Mouse (Mus musculus) lung, embryonic 15.5 days (tissue): ENCODE data around the gene Mrpl23. TPM values are rescaled to one million over a fixed set of nuclear protein-coding genes. Genes with fewer than 3 reads are reported as not detected.

Source experiments
- ATAC-seq: fragments of 200-750 bp; cut with Nextera tagmentation; 2 replicates; pipeline ENCODE4 v1.8.0; 2017; ENCODE audit warnings: moderate number of reproducible peaks, borderline replicate concordance; ENCODE audit not compliant: low FRiP score, low TSS enrichment; ENCODE audit errors: extremely low read depth
- H3K27ac ChIP-seq: fragments of 300-500 bp; sonication (generic); 2 replicates; pipeline ENCODE4 v1.5.1; 2015; ENCODE audit warnings: moderate library complexity, mild to moderate bottlenecking, inconsistent platforms
- H3K27me3 ChIP-seq: fragments of 300-500 bp; sonication (generic); 2 replicates; pipeline ENCODE4 v1.6.1; 2015; ENCODE audit warnings: inconsistent platforms
- H3K36me3 ChIP-seq: fragments of 300-500 bp; sonication (generic); 2 replicates; pipeline ENCODE4 v1.6.1; 2015; ENCODE audit warnings: inconsistent platforms
- H3K4me1 ChIP-seq: fragments of 300-500 bp; sonication (generic); 2 replicates; pipeline ENCODE4 v1.6.1; 2015; ENCODE audit warnings: inconsistent platforms
- H3K4me2 ChIP-seq: fragments of 300-500 bp; sonication (generic); 2 replicates; pipeline ENCODE4 v1.6.1; 2015; ENCODE audit warnings: inconsistent platforms, mild to moderate bottlenecking, moderate library complexity
- H3K4me3 ChIP-seq: fragments of 300-500 bp; sonication (generic); 2 replicates; pipeline ENCODE4 v1.5.1; 2015; ENCODE audit warnings: mild to moderate bottlenecking, inconsistent platforms
- H3K9ac ChIP-seq: fragments of 300-500 bp; sonication (generic); 2 replicates; pipeline ENCODE4 v1.6.1; 2015; ENCODE audit warnings: inconsistent platforms
- H3K9me3 ChIP-seq: fragments of 300-500 bp; sonication (generic); 2 replicates; pipeline ENCODE4 v1.6.1; 2016; ENCODE audit warnings: inconsistent platforms
- WGBS: fragments of 180-500 bp; shearing (Covaris S2); methylation state at CpG from one replicate; pipeline ENCODE4 v1.1.7; 2015; 5-methylcytosine and 5-hydroxymethylcytosine counted together
- polyA plus RNA-seq: library from polyadenylated mRNA; unstranded; fragments of >200 nt; fragmentation: Nextera tagmentation; extraction: Ambion mirVana; gene quantifications from 2 replicates; pipeline ENCODE4 v1.2.1, GENCODE M21; 2015

Mrpl23 gene
- polyA plus RNA-seq, 1 experiment from 2014 or later, result 22.8 TPM

DNA sequence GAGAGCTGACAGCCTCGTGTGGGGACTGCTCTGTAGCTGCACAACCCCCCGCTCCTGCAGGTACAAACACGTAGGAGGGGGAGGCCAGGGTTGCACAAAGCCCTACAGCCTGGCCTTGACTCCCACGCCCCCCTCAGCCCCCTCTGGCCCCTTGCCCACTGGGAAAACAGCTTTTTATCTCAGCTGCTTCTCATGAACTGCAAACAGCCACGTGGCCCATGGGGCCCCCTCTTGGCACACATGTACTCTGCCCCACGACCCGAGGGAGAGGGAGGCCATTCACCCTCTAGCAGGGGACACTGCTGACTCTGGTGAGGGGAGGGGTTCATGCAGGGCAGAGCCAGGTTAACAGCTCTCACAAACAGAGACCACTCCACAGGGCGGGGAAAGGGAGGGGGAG is 36.5 kb downstream of the Mrpl23 start:
- H3K4me2 ChIP-seq, result no peak overlapping the region
- H3K4me1 ChIP-seq, result peaks cover 72% of the 10 kb centered on the region
- no peak overlapping the region for H3K9ac ChIP-seq
- no peaks in the 10 kb centered on the region for H3K27me3 ChIP-seq
- no peaks in the 10 kb centered on the region for H3K9me3 ChIP-seq
- 19% methylated on average over 8 of the region's 8 CpGs for WGBS
- H3K4me3 ChIP-seq, result no peak overlapping the region
- peak; percentile 61 for ATAC-seq
- peak overlapping the region; percentile 96 for H3K27ac ChIP-seq
- H3K36me3 ChIP-seq, result no peaks in the 10 kb centered on the region

- no peak overlapping the region for H3K4me2 ChIP-seq
- ATAC-seq, result peak; percentile 20
- H3K4me1 ChIP-seq, result peaks cover 70% of the 10 kb centered on the region
- H3K9ac ChIP-seq, result no peak overlapping the region
- no peak overlapping the region for H3K4me3 ChIP-seq
- H3K27ac ChIP-seq, result peak overlapping the region; percentile 96
- H3K36me3 ChIP-seq, result no peaks in the 10 kb centered on the region
- WGBS, result 53% methylated on average over 9 of the region's 9 CpGs
- H3K9me3 ChIP-seq, result no peaks in the 10 kb centered on the region
- no peaks in the 10 kb centered on the region for H3K27me3 ChIP-seq
Observed at GRCm38 (mm10) chr7:142570565-142570964, 38.1 kb downstream of the Mrpl23 start.

DNA sequence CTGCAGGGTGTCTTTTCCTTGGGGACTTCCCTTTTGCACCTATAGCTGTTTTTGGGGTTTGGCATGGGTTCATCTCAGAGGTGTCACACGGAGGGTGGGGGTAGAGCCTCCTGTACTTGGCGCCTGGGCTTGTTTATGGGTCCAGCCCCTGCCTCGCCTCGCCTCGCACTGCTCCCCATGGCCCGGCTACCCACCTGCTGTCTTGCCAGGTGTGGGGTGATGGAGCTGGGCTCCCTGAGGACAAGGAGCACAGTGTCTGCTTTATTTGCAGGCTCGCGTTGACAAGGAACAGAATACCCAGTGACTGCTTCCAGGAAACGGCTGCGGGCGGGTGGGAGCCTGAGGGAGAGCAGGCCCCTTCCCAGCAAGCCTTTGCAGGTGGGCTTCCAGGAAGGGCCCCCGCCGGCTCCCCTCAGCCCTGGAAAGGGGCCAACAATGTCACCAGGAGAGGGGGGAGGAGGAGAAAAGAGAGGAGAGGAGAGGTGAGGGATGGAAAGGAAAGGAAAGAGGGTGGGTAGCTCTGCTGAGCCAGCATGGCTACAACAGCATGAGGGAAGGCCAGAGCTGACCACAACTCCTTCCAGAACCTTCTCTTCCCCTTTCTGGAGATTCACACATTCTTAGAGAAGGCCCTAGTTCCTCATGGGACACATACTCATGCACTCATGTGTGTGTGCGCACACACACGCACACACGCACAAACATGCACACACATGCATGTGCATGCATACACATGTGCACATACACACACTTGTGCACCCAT is 39.2 kb downstream of the Mrpl23 start:
- Histone ChIP-seq H3K36me3 (no peaks in the 10 kb centered on the region), H3K9ac (0 out of 2 replicates have a peak overlapping the region, but pooled peaks have one; percentile 16), H3K9me3 (no peaks in the 10 kb centered on the region), H3K27ac (peak overlapping the region; percentile 96), H3K4me3 (no peak overlapping the region), H3K27me3 (no peaks in the 10 kb centered on the region), H3K4me1 (peaks cover 79% of the 10 kb centered on the region), H3K4me2 (no peak overlapping the region)
- WGBS, result 41% methylated on average over 16 of the region's 16 CpGs
- no peak for ATAC-seq

GRCm38 (mm10) chr7:142572343-142572742 is 39.9 kb downstream of the Mrpl23 start:
- H3K27me3 ChIP-seq, result no peaks in the 10 kb centered on the region
- H3K4me3 ChIP-seq, result no peak overlapping the region
- H3K36me3 ChIP-seq, result no peaks in the 10 kb centered on the region
- H3K4me2 ChIP-seq, result no peak overlapping the region
- H3K9ac ChIP-seq, result 0 out of 2 replicates have a peak overlapping the region, but pooled peaks have one; percentile 5
- peak overlapping the region; percentile 96 for H3K27ac ChIP-seq
- peak; percentile 24; the same call in 1 of the 2 replicates for ATAC-seq
- peaks cover 83% of the 10 kb centered on the region for H3K4me1 ChIP-seq
- no peaks in the 10 kb centered on the region for H3K9me3 ChIP-seq
- 30% methylated on average over 7 of the region's 7 CpGs for WGBS

- peak; percentile 32; the same call in 1 of the 2 replicates for ATAC-seq
- peak overlapping the region; percentile 6; the same call in 1 of the 2 replicates for H3K4me2 ChIP-seq
- no peaks in the 10 kb centered on the region for H3K27me3 ChIP-seq
- no peaks in the 10 kb centered on the region for H3K9me3 ChIP-seq
- no peak overlapping the region for H3K4me3 ChIP-seq
- H3K9ac ChIP-seq, result 0 out of 2 replicates have a peak overlapping the region, but pooled peaks have one; percentile 5
- H3K36me3 ChIP-seq, result no peaks in the 10 kb centered on the region
- 4% methylated on average over 6 of the region's 6 CpGs for WGBS
- peaks cover 83% of the 10 kb centered on the region for H3K4me1 ChIP-seq
- peak overlapping the region; percentile 96 for H3K27ac ChIP-seq
Observed at GRCm38 (mm10) chr7:142572992-142573391, 40.5 kb downstream of the Mrpl23 start.

- ATAC-seq, result no peak
- Histone ChIP-seq H3K4me3 (no peak overlapping the region), H3K27ac (peak overlapping the region; percentile 96), H3K4me2 (no peak overlapping the region), H3K27me3 (no peaks in the 10 kb centered on the region), H3K36me3 (no peaks in the 10 kb centered on the region), H3K9me3 (no peaks in the 10 kb centered on the region), H3K9ac (peak overlapping the region; percentile 21; the same call in 1 of the 2 replicates), H3K4me1 (peaks cover 84% of the 10 kb centered on the region)
- 42% methylated on average over 3 of the region's 3 CpGs for WGBS
Observed at GRCm38 (mm10) chr7:142574155-142574660, 41.7 kb downstream of the Mrpl23 start.

DNA sequence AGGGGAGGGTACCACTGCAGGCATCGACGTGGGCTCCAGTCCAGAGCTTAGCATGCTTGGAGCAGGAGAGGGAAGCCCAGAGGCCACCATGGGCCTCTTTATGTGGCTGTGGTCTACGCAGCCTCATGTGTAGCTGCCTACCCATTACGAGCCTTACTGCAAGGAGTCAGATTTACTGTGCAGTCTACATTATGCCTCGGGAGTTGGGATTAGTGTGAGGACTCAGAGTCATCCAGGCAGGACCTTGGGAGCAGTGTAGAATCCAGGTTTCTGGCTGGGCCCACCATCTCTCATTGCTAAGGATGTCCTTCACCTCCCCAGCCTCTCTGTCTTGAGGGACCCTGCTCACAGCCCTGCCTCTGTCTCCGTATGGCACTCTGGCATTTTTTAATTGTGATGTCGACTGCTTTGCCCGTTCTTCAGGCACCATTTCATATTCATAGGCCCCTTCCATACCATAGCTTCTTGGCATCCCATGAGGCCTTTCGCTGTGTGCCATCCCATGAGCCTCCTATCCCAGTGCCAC is 42.4 kb downstream of the Mrpl23 start:
- Histone ChIP-seq H3K4me3 (no peak overlapping the region), H3K9ac (peak overlapping the region; percentile 21; the same call in 1 of the 2 replicates), H3K27me3 (no peaks in the 10 kb centered on the region), H3K9me3 (no peaks in the 10 kb centered on the region), H3K36me3 (no peaks in the 10 kb centered on the region), H3K4me2 (no peak overlapping the region), H3K4me1 (peaks cover 77% of the 10 kb centered on the region), H3K27ac (peak overlapping the region; percentile 96)
- ATAC-seq, result no peak
- 44% methylated on average over 9 of the region's 9 CpGs for WGBS

DNA sequence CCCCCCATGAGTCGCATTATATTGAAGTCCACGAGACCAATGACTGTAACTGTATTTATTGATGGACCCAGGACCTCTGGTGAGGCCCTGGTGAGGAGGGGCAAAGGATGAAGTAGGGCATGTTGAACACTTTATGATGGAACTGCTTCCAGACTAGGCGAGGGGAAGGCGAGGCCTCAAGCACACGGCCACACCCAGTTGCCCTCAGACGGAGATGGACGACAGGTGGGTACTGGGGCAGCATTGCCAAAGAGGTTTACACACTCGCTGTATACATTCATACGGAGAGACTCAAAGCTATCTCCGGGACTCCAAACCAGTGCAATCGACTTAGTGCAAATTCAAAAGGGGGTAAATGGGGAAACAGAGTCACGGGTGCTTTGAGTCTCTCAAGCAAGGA is 43.0 kb downstream of the Mrpl23 start:
- Histone ChIP-seq H3K9ac (peak overlapping the region; percentile 57; the same call in 1 of the 2 replicates), H3K4me2 (peak overlapping the region; percentile 57), H3K27me3 (no peaks in the 10 kb centered on the region), H3K36me3 (no peaks in the 10 kb centered on the region), H3K4me3 (peak overlapping the region; percentile 43), H3K27ac (peak overlapping the region; percentile 96), H3K4me1 (peaks cover 71% of the 10 kb centered on the region), H3K9me3 (peaks cover 2% of the 10 kb centered on the region)
- ATAC-seq, result no peak
- WGBS, result 64% methylated on average over 12 of the region's 12 CpGs

DNA sequence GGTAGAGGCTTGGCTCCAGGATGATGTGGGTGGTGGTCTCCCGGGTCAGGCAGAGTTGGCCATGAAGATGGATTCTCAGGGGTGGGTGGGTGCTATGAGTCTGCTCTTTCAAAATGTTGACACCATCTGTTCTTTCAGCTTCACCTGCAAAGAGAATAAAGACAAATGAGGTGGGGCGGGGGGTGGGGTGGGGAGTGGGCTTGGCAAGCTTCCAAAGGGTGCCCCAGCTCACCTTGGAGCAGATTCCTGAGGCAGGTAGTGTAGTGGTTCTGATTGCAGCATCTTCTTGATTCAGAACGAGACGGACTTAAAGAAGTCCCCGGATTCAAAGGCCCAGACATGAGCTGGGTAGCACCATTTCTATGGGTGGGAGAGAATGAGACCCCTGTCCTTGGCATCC is 43.5 kb downstream of the Mrpl23 start:
- Histone ChIP-seq H3K4me1 (peaks cover 68% of the 10 kb centered on the region), H3K27ac (peak overlapping the region; percentile 96), H3K9ac (peak overlapping the region; percentile 57)

DNA sequence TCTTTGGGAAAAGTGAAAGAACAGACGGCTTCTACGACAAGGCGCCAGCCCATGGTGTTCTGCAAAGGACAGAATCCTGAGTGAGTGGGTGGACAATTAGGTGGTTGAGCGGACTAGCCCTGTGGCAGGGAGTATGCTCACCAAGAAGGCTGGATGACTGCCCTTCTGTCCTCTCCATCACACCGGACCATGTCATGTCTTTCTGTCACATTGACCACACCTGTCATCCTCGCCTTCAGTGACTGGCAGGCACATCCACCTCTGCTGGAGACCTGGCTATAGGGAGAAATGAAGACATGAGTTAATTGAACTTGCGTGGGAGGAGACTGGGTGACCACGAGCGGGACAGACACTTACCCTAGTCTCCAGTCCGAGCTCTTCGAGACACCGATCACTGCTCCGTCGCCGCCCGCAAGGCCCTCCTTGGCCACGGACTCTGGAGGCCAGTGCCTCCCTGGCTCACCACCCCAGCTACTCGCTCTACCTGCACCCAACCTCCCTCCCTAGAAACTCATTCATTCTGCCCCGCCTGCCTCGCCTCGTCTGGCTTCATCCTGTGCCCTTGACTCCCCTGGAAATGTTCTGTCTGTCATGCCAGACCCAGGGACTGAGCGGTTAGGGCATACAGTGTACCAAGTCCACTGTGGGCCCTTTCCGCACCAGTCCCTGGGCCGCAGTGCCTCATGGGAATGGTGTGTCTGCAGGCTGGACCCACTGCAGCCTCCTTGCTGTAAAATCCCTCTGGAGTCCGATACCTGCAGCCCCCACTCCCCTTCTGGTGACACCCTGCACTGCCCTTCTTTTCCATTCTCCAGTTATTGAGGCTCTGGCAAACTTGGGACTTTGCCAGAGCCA is 44.2 kb downstream of the Mrpl23 start:
- Histone ChIP-seq H3K36me3 (no peaks in the 10 kb centered on the region), H3K9me3 (peaks cover 10% of the 10 kb centered on the region), H3K27me3 (no peaks in the 10 kb centered on the region), H3K9ac (peak overlapping the region; percentile 57), H3K4me1 (peaks cover 61% of the 10 kb centered on the region), H3K4me3 (peak overlapping the region; percentile 43), H3K4me2 (peak overlapping the region; percentile 57), H3K27ac (peak overlapping the region; percentile 96)
- ATAC-seq, result no peak
- 55% methylated on average over 25 of the region's 25 CpGs for WGBS

More for the DNA sequence above, 43.5 kb downstream of the Mrpl23 start:
- Histone ChIP-seq H3K4me2 (peak overlapping the region; percentile 57), H3K4me3 (peak overlapping the region; percentile 43), H3K27me3 (no peaks in the 10 kb centered on the region), H3K9me3 (peaks cover 7% of the 10 kb centered on the region), H3K36me3 (no peaks in the 10 kb centered on the region)
- 50% methylated on average over 5 of the region's 5 CpGs for WGBS
- no peak for ATAC-seq

DNA sequence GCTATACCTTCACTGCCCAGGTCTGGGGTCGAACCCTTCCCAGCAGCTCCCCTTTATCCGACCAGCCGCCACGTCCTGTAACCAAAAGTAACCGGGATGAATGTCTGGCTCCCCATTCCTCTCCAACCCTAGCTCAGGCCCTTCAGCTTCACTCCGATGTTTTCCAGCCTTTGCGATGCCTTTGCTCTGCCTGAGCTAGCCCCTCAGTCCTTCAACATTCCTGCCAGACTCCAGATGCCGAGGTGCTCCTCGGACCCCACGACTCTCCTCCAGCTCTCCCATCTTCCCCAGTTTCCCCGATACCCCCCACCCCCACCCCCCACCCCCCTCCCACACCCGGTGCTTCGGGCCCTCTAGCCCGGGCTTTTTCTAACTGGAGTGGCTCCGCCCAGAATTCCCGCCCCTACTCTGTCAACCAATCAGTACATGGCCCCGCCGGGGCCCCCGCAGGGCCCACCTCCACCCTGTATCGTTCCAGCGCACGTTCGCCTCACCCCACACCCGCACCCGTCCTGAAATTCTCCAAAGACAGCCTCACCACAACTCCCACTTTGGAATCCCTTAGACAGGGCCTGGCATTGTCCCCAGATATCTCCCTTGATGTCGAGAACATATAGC is 45.4 kb downstream of the Mrpl23 start:
- H3K4me3 ChIP-seq, result peak overlapping the region; percentile 43
- peaks cover 49% of the 10 kb centered on the region for H3K4me1 ChIP-seq
- H3K9me3 ChIP-seq, result peaks cover 10% of the 10 kb centered on the region
- 44% methylated on average over 26 of the region's 26 CpGs for WGBS
- ATAC-seq, result peak; percentile 82
- peak overlapping the region; percentile 57 for H3K9ac ChIP-seq
- peak overlapping the region; percentile 96 for H3K27ac ChIP-seq
- H3K4me2 ChIP-seq, result peak overlapping the region; percentile 57
- H3K36me3 ChIP-seq, result no peaks in the 10 kb centered on the region
- H3K27me3 ChIP-seq, result no peaks in the 10 kb centered on the region
